Mouse (Mus musculus) spleen, adult 2 months (tissue): Measurements from ENCODE around the gene Cpm. TPM values are rescaled to one million over a fixed set of nuclear protein-coding genes. Genes with fewer than 3 reads are reported as not detected.
"Not testable (repeated sequence)": the region's sequence is repeated elsewhere in the genome, so short reads cannot be mapped to it uniquely, and the experiment has no call there.

Source experiments
- DNase-seq, 2 experiments: peaks; one replicate each; pipeline versions ENCODE4 v3.0.0 to v3.0.0-alpha.2; 2012 to 2021; ENCODE audit warnings: low spot score in 2 of 2, low read depth in 1 of 2
- H3K27ac ChIP-seq: fragments of 200-500 bp; 2 replicates; pipeline ENCODE4 v1.5.1; 2012; ENCODE audit warnings: low read length, inconsistent platforms; ENCODE audit not compliant: insufficient read depth
- H3K27me3 ChIP-seq: fragments of 200-500 bp; 2 replicates; pipeline ENCODE4 v1.6.1; 2012; ENCODE audit warnings: mild to moderate bottlenecking, moderate library complexity, low read length, inconsistent platforms; ENCODE audit not compliant: control insufficient read depth, insufficient read depth
- H3K36me3 ChIP-seq: fragments of 200-500 bp; 2 replicates; pipeline ENCODE4 v1.6.1; 2012; ENCODE audit warnings: mild to moderate bottlenecking, low read length, inconsistent platforms; ENCODE audit not compliant: control insufficient read depth, insufficient read depth
- H3K4me1 ChIP-seq: fragments of 200-500 bp; 2 replicates; pipeline ENCODE4 v1.6.1; 2011; ENCODE audit warnings: inconsistent platforms; ENCODE audit not compliant: control insufficient read depth, insufficient read depth, insufficient read length
- H3K4me3 ChIP-seq: fragments of 200-500 bp; 2 replicates; pipeline ENCODE4 v1.5.1; 2011; ENCODE audit warnings: mild to moderate bottlenecking, inconsistent platforms; ENCODE audit not compliant: insufficient read depth, insufficient read length; ENCODE audit errors: extremely low read depth
- CTCF ChIP-seq: fragments of 200-500 bp; IDR thresholded peaks from 2 replicates; pipeline ENCODE4 v1.5.1; 2011; ENCODE audit warnings: mild to moderate bottlenecking, inconsistent platforms; ENCODE audit not compliant: insufficient read depth, insufficient read length, insufficient replicate concordance; ENCODE audit errors: extremely low read depth
- POLR2A ChIP-seq: fragments of 200-500 bp; IDR thresholded peaks from 2 replicates; pipeline ENCODE4 v1.6.1; 2011; ENCODE audit warnings: low read depth, low read length, inconsistent platforms
- WGBS: fragments of 180-500 bp; shearing (Covaris S2); methylation state at CpG from one replicate; pipeline ENCODE4 v1.1.7; 2018; 5-methylcytosine and 5-hydroxymethylcytosine counted together
- polyA plus RNA-seq: library from polyadenylated mRNA; depleted of rRNA; stranded (reverse); fragments of >200 nt; gene quantifications from 2 replicates; pipeline ENCODE4 v1.2.3, GENCODE M21; 2012

Gene Cpm
- polyA plus RNA-seq, 1 experiment, result 10.1 TPM

GRCm38 (mm10) chr10:117698313-117699138 lies 69.2 kb downstream of the Cpm start:
- H3K27ac ChIP-seq, result no peak overlapping the region
- H3K4me3 ChIP-seq, result no peak overlapping the region
- no peaks in the 10 kb centered on the region for H3K27me3 ChIP-seq
- no peaks in the 10 kb centered on the region for H3K4me1 ChIP-seq
- peaks cover 60% of the 10 kb centered on the region for H3K36me3 ChIP-seq
- DNase-seq, result no peak
- 97% methylated on average over 10 of the region's 10 CpGs for WGBS
- no peak for TF ChIP-seq POLR2A
- TF ChIP-seq CTCF, result no peak

- H3K4me3 ChIP-seq, result no peak overlapping the region
- H3K27me3 ChIP-seq, result no peaks in the 10 kb centered on the region
- DNase-seq, result no peak
- no peak overlapping the region for H3K27ac ChIP-seq
- no peak for TF ChIP-seq CTCF
- TF ChIP-seq POLR2A, result no peak
- 94% methylated on average over 4 of the region's 4 CpGs for WGBS
- H3K36me3 ChIP-seq, result peaks cover 59% of the 10 kb centered on the region
- H3K4me1 ChIP-seq, result no peaks in the 10 kb centered on the region
These were observed 70.6 kb downstream of the Cpm start for GRCm38 (mm10) chr10:117699914-117700313.

GRCm38 (mm10) chr10:117700450-117700849 lies 71.2 kb downstream of the Cpm start:
- no peak overlapping the region for H3K4me3 ChIP-seq
- no peak for DNase-seq
- peaks cover 60% of the 10 kb centered on the region for H3K36me3 ChIP-seq
- TF ChIP-seq POLR2A, result no peak
- TF ChIP-seq CTCF, result no peak
- WGBS, result 93% methylated on average over 1 of the region's 1 CpGs
- no peaks in the 10 kb centered on the region for H3K4me1 ChIP-seq
- H3K27me3 ChIP-seq, result no peaks in the 10 kb centered on the region
- no peak overlapping the region for H3K27ac ChIP-seq

- H3K27ac ChIP-seq, result no peak overlapping the region
- no peaks in the 10 kb centered on the region for H3K4me1 ChIP-seq
- WGBS, result 90% methylated on average over 6 of the region's 6 CpGs
- no peak overlapping the region for H3K4me3 ChIP-seq
- H3K36me3 ChIP-seq, result peaks cover 53% of the 10 kb centered on the region
- no peak for DNase-seq
- TF ChIP-seq CTCF (no peak), POLR2A (no peak)
- no peaks in the 10 kb centered on the region for H3K27me3 ChIP-seq
These were observed 71.9 kb downstream of the Cpm start for GRCm38 (mm10) chr10:117701034-117701829.

GRCm38 (mm10) chr10:117702024-117702833 lies 72.9 kb downstream of the Cpm start:
- no peak for DNase-seq
- H3K27ac ChIP-seq, result no peak overlapping the region
- peaks cover 53% of the 10 kb centered on the region for H3K36me3 ChIP-seq
- no peaks in the 10 kb centered on the region for H3K4me1 ChIP-seq
- no peak overlapping the region for H3K4me3 ChIP-seq
- TF ChIP-seq CTCF (no peak), POLR2A (no peak)
- 97% methylated on average over 6 of the region's 6 CpGs for WGBS
- no peaks in the 10 kb centered on the region for H3K27me3 ChIP-seq

GRCm38 (mm10) chr10:117703506-117703905 lies 74.2 kb downstream of the Cpm start:
- Histone ChIP-seq H3K27ac (no peak overlapping the region), H3K4me1 (no peaks in the 10 kb centered on the region), H3K36me3 (peaks cover 44% of the 10 kb centered on the region), H3K27me3 (no peaks in the 10 kb centered on the region), H3K4me3 (no peak overlapping the region)
- no peak for DNase-seq
- no peak for TF ChIP-seq POLR2A
- TF ChIP-seq CTCF, result no peak
- WGBS, result 94% methylated on average over 3 of the region's 3 CpGs

GRCm38 (mm10) chr10:117704314-117704963 lies 75.1 kb downstream of the Cpm start:
- not testable (repeated sequence) for H3K27me3 ChIP-seq, H3K27ac ChIP-seq, H3K4me1 ChIP-seq, H3K4me3 ChIP-seq, DNase-seq
- H3K36me3 ChIP-seq, result peaks cover 38% of the 10 kb centered on the region
- 99% methylated on average over 6 of the region's 6 CpGs for WGBS
